Mouse (Mus musculus): ENCODE data around the gene Olfr854.

Gene Olfr854

GRCm38 (mm10) chr9:19567282-19567681 lies at the start of gene Olfr854:
Gene Olfr854, minus strand, starts transcription at chr9:19567382.
- in situ Hi-C loops (cut with MboI), result no loop called here

GRCm38 (mm10) chr9:19582317-19582716 lies 15.1 kb upstream of the Olfr854 start, which contains the start of gene Olfr855:
Gene Olfr855, plus strand, starts transcription at chr9:19582617.
- in situ Hi-C loops (cut with MboI), result no loop called here

GRCm38 (mm10) chr9:19540976-19541375 lies 26.2 kb downstream of the Olfr854 start, which contains the start of gene Olfr853:
Gene Olfr853, minus strand, starts transcription at chr9:19541076.
- in situ Hi-C loops (cut with MboI), result no loop called here

All from mature B cell (primary cell).